In the genomic region with DNA sequence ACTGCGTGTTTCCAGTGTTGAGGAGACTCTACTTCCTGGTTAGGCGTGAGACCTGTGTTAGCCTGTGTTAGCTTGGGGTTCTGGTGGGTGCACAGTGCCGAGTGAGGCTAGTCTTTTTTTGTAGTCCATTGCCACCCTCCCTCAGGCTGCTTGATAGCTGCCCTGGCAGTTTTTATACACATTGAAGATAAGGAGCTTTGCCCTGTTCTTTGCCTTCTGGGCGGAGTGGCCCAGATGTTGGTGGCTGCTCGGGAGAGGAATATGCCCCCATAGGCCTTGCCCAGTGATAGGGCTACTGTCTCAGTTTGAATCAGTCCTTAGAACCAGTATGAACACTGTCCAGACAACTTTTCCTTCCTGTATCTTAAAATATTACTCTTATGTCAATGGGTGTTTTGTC, we compare ENCODE assay signal across 20 mouse cellular contexts. TPM values are rescaled to one million over a fixed set of nuclear protein-coding genes. Genes with fewer than 3 reads are reported as not detected.
DNase-seq lines count a peak whose midpoint lies in the region; ATAC-seq and TF ChIP-seq lines count a peak whose summit lies in the region.
"Had no signal": no experiment of that assay in that cellular context is flagged by ENCODE, and none has a peak within 500 bp of the region (broad histone marks: within the 10 kb centered on the region; RNA-seq: fewer than 3 reads in every experiment).

No protein-coding gene starts in this region.

- ATAC-seq in heart, embryonic 14.5 days (ENCODE audit: insufficient number of reproducible peaks, insufficient read depth, low FRiP score, low read depth) = no peak
- 0 out of 2 replicates have a peak, but pooled peaks have one; percentile 15 for ATAC-seq in G1E (ENCODE audit: extremely low read depth, insufficient number of reproducible peaks, low FRiP score, poor library complexity, severe bottlenecking)
- ATAC-seq in granulocyte monocyte progenitor cell, adult 5-6 weeks (replicated peaks; ENCODE audit: poor library complexity, severe bottlenecking) = 0 out of 2 replicates have a peak, but pooled peaks have one; percentile 13
- ATAC-seq in megakaryocyte, adult 5-6 weeks (ENCODE audit: poor library complexity, severe bottlenecking) = peak; percentile 12
- ATAC-seq in midbrain, embryonic 11.5 days (ENCODE audit: low FRiP score) = no peak

- H3K9me3 ChIP-seq in heart, embryonic 14.5 days (ENCODE audit: control insufficient read depth, low read length) = no peaks in the 10 kb centered on the region
- H3K9me3 ChIP-seq in G1E (replicated peaks) = no peaks in the 10 kb centered on the region
- H3K9me3 ChIP-seq in midbrain, embryonic 11.5 days (ENCODE audit: control insufficient read depth, low read length) = no peaks in the 10 kb centered on the region

- H3K27me3 ChIP-seq in heart, embryonic 14.5 days (ENCODE audit: control insufficient read depth, insufficient read depth, low read length) = no peaks in the 10 kb centered on the region
- no peaks in the 10 kb centered on the region for H3K27me3 ChIP-seq in G1E (ENCODE audit: insufficient read depth, low read length)
- no peaks in the 10 kb centered on the region for H3K27me3 ChIP-seq in midbrain, embryonic 11.5 days (ENCODE audit: control insufficient read depth, insufficient read depth, low read length)

- peaks cover 43 to 88% of the 10 kb centered on the region in 2 experiments for H3K4me1 ChIP-seq in heart, embryonic 14.5 days (ENCODE audit: control insufficient read depth in 2 of 2, insufficient read depth in 2 of 2, low read length in 2 of 2)
- peaks cover 76% of the 10 kb centered on the region for H3K4me1 ChIP-seq in G1E (ENCODE audit: insufficient read depth, low read depth, low read length)
- peaks cover 10% of the 10 kb centered on the region for H3K4me1 ChIP-seq in midbrain, embryonic 11.5 days (ENCODE audit: control insufficient read depth, insufficient read depth, low read length)

- no peak overlapping the region for H3K9ac ChIP-seq in heart, embryonic 14.5 days (ENCODE audit: low read length)
- H3K9ac ChIP-seq in midbrain, embryonic 11.5 days (ENCODE audit: low read length) = no peak overlapping the region

- H3K4me2 ChIP-seq in heart, embryonic 14.5 days (ENCODE audit: low read length) = 0 out of 2 replicates have a peak overlapping the region, but pooled peaks have one; percentile 12
- H3K4me2 ChIP-seq in midbrain, embryonic 11.5 days = no peak overlapping the region

- DNase-seq in heart, postnatal 25 days (ENCODE audit: low spot score) = no peak
- DNase-seq in G1E (ENCODE audit: low spot score) = no peak
- DNase-seq in adrenal gland, postnatal 4 days (ENCODE audit: low spot score in 2 of 2) = no peak
- no peak for DNase-seq in midbrain, embryonic 11.5 days (ENCODE audit: low spot score, missing footprints)
- DNase-seq in ovary, postnatal 36 days (ENCODE audit: low spot score) = no peak
- DNase-seq: adrenal gland, postnatal 10 days; cerebellum, adult 9-10 months; embryo, embryonic 11 days; gastrocnemius, postnatal 14 days; heart, postnatal 4 days; layer of hippocampus, adult 9-11 months; lung, adult 2 months; lung, postnatal 4 days; right cerebral cortex, postnatal 4 days; thymus, postnatal 25 days had no signal

- H3K27ac ChIP-seq in heart, embryonic 14.5 days (replicated peaks in 1 of 2; ENCODE audit: control insufficient read depth in 1 of 2, insufficient read depth in 1 of 2, low read depth in 2 of 2, low read length in 2 of 2) = no peak overlapping the region
- H3K27ac ChIP-seq in midbrain, embryonic 11.5 days (ENCODE audit: low read depth, low read length) = no peak overlapping the region
- H3K27ac ChIP-seq: kidney, postnatal 0 days had no signal

- H3K4me3 ChIP-seq in heart, embryonic 14.5 days (ENCODE audit: control insufficient read depth in 1 of 2, insufficient read depth in 1 of 2, low read depth in 1 of 2, low read length in 2 of 2) = no peak overlapping the region
- no peak overlapping the region for H3K4me3 ChIP-seq in G1E (ENCODE audit: low read depth, low read length)
- H3K4me3 ChIP-seq in midbrain, embryonic 11.5 days (ENCODE audit: low read depth, low read length) = no peak overlapping the region
- H3K4me3 ChIP-seq: erythroblast, embryonic 14.5 days had no signal

- intact Hi-C loops in heart, postnatal 25 days (cut with DNase I) = no loop called here

- WGBS in heart, embryonic 14.5 days = 60% methylated on average over 5 of the region's 5 CpGs
- 91% methylated on average over 5 of the region's 5 CpGs for WGBS in midbrain, embryonic 11.5 days

- no peak for TF ChIP-seq CTCF in G1E (IDR thresholded peaks at IDR 0.05; ENCODE audit: low read depth, low read length)

- H3K36me3 ChIP-seq in heart, embryonic 14.5 days (ENCODE audit: control insufficient read depth, insufficient read depth, low read length) = peaks cover 8% of the 10 kb centered on the region
- H3K36me3 ChIP-seq in G1E (replicated peaks) = peaks cover 72% of the 10 kb centered on the region
- H3K36me3 ChIP-seq in midbrain, embryonic 11.5 days (ENCODE audit: control insufficient read depth, insufficient read depth, low read length) = no peaks in the 10 kb centered on the region

RNA-seq across cellular contexts. Expression of a gene that starts 5.7 kb away (rescaled TPM):
- 409 and 422 TPM in 2 replicates for polyA plus RNA-seq in heart, embryonic 14.5 days (2014; fragmentation: Nextera tagmentation; extraction: Ambion mirVana)
- total RNA-seq in heart, postnatal 25 days (2021) = 1,000 to 10,000 TPM; 1,015 to 1,076 TPM
- total RNA-seq in G1E (2014; fragmentation: Nextera tagmentation) = 117 and 127 TPM in 2 replicates
- total RNA-seq in G1E (2017) = 184 and 207 TPM in 2 replicates
- polyA plus RNA-seq in G1E (2012) = 40.7 and 55.1 TPM in 2 replicates
- 126 and 132 TPM in 2 replicates for total RNA-seq in granulocyte monocyte progenitor cell, adult 5-6 weeks (2014; fragmentation: Nextera tagmentation)
- 205 and 244 TPM in 2 replicates for total RNA-seq in granulocyte monocyte progenitor cell, adult 5-6 weeks (2017)
- 71.2 and 74.6 TPM in 2 replicates for total RNA-seq in megakaryocyte, adult 5-6 weeks (2015)
- 116 and 128 TPM in 2 replicates for total RNA-seq in megakaryocyte, adult 5-6 weeks (2017)
- 100 to 1,000 TPM; 323 to 340 TPM for total RNA-seq in adrenal gland, postnatal 4 days (2021)
- 209 and 210 TPM in 2 replicates for polyA plus RNA-seq in midbrain, embryonic 11.5 days (2014; fragmentation: Nextera tagmentation; extraction: Ambion mirVana)

RNA-seq across cellular contexts. Expression of a gene that starts 29.9 kb away (rescaled TPM):
- 227 and 235 TPM in 2 replicates for polyA plus RNA-seq in heart, embryonic 14.5 days (2014; fragmentation: Nextera tagmentation; extraction: Ambion mirVana)
- total RNA-seq in heart, postnatal 25 days (2021) = 10 to 100 TPM; 72.8 to 79.0 TPM
- total RNA-seq in G1E (2014; fragmentation: Nextera tagmentation) (81.2 and 82.7 TPM in 2 replicates), G1E (2017) (53.0 and 53.8 TPM in 2 replicates)
- 136 TPM in 2 replicates for polyA plus RNA-seq in G1E (2012)
- 90.0 and 106 TPM in 2 replicates for total RNA-seq in granulocyte monocyte progenitor cell, adult 5-6 weeks (2014; fragmentation: Nextera tagmentation)
- total RNA-seq in granulocyte monocyte progenitor cell, adult 5-6 weeks (2017) = 82.7 and 86.4 TPM in 2 replicates
- 131 and 132 TPM in 2 replicates for total RNA-seq in megakaryocyte, adult 5-6 weeks (2015)
- 74.8 and 90.7 TPM in 2 replicates for total RNA-seq in megakaryocyte, adult 5-6 weeks (2017)
- 100 to 1,000 TPM; 181 to 192 TPM for total RNA-seq in adrenal gland, postnatal 4 days (2021)
- polyA plus RNA-seq in midbrain, embryonic 11.5 days (2014; fragmentation: Nextera tagmentation; extraction: Ambion mirVana) = 178 and 193 TPM in 2 replicates

Comparison
In these comparisons a context has a peak if more than half of its experiments do, and no peak if none do; other contexts are left out.
1. ATAC-seq: peak in G1E (single experiment), granulocyte monocyte progenitor cell, adult 5-6 weeks (single experiment) and megakaryocyte, adult 5-6 weeks (single experiment); none in heart, embryonic 14.5 days (single experiment) and midbrain, embryonic 11.5 days (single experiment).